Mouse (Mus musculus) bone marrow macrophage, adult 2 months (primary cell): ENCODE results near the gene Atg101.

ENCODE experiments used
- CTCF ChIP-seq: IDR thresholded peaks from 2 replicates; pipeline ENCODE4 v1.5.1; 2012; ENCODE audit warnings: low read depth, mild to moderate bottlenecking, low read length, moderate library complexity
- POLR2A ChIP-seq: IDR thresholded peaks from 2 replicates; pipeline ENCODE4 v1.6.1; 2012; ENCODE audit warnings: mild to moderate bottlenecking, low read depth, low read length, borderline replicate concordance

- TF ChIP-seq CTCF (no peak), POLR2A (no peak)
These were observed 6.3 kb downstream of the Atg101 start for GRCm38 (mm10) chr15:101290354-101290753.
